Mouse (Mus musculus) small intestine, adult 2 months (tissue): ENCODE data around the gene Ppp2r5b. TPM values are rescaled to one million over a fixed set of nuclear protein-coding genes. Genes with fewer than 3 reads are reported as not detected.
A peak's percentile ranks its signal among the peaks of the same experiment; 100 is the strongest.

Source experiments
- H3K27ac ChIP-seq: fragments of 200-500 bp; 2 replicates; pipeline ENCODE4 v1.5.1; 2012; ENCODE audit warnings: low read depth, low read length, control low read depth, inconsistent platforms; ENCODE audit not compliant: insufficient read depth
- H3K27me3 ChIP-seq: fragments of 200-500 bp; 2 replicates; pipeline ENCODE4 v1.6.1; 2012; ENCODE audit warnings: mild to moderate bottlenecking, moderate library complexity, low read length, inconsistent platforms; ENCODE audit not compliant: control insufficient read depth, insufficient read depth
- H3K36me3 ChIP-seq: fragments of 200-500 bp; 2 replicates; pipeline ENCODE4 v1.6.1; 2012; ENCODE audit warnings: mild to moderate bottlenecking, low read length, control low read depth, inconsistent platforms; ENCODE audit not compliant: control insufficient read depth, insufficient read depth
- H3K4me1 ChIP-seq: fragments of 200-500 bp; 2 replicates; pipeline ENCODE4 v1.6.1; 2012; ENCODE audit warnings: low read length, inconsistent platforms, mixed read lengths; ENCODE audit not compliant: control insufficient read depth, insufficient read depth, insufficient read length
- H3K4me3 ChIP-seq: fragments of 200-500 bp; 2 replicates; pipeline ENCODE4 v1.5.1; 2012; ENCODE audit warnings: low read depth, mild to moderate bottlenecking, control low read depth, inconsistent platforms, low read length, moderate library complexity
- CTCF ChIP-seq: fragments of 200-500 bp; IDR thresholded peaks from 2 replicates; pipeline ENCODE4 v1.5.1; 2012; ENCODE audit warnings: low read depth, mild to moderate bottlenecking, control low read depth, inconsistent platforms, low read length, moderate library complexity, mixed read lengths; ENCODE audit not compliant: insufficient replicate concordance, insufficient read length; ENCODE audit errors: extremely low read depth
- POLR2A ChIP-seq: fragments of 200-500 bp; IDR thresholded peaks from 2 replicates; pipeline ENCODE4 v1.6.1; 2012; ENCODE audit warnings: low read depth, mild to moderate bottlenecking, control low read depth, inconsistent platforms, low read length, moderate library complexity
- WGBS: fragments of 180-500 bp; shearing (Covaris S2); methylation state at CpG from one replicate; pipeline ENCODE4 v1.1.7; 2018; 5-methylcytosine and 5-hydroxymethylcytosine counted together
- polyA plus RNA-seq: library from polyadenylated mRNA; depleted of rRNA; stranded (reverse); fragments of >200 nt; gene quantifications from 2 replicates; pipeline ENCODE4 v1.2.3, GENCODE M21; 2012

Gene Ppp2r5b
- polyA plus RNA-seq, 1 experiment = 112 TPM

DNA sequence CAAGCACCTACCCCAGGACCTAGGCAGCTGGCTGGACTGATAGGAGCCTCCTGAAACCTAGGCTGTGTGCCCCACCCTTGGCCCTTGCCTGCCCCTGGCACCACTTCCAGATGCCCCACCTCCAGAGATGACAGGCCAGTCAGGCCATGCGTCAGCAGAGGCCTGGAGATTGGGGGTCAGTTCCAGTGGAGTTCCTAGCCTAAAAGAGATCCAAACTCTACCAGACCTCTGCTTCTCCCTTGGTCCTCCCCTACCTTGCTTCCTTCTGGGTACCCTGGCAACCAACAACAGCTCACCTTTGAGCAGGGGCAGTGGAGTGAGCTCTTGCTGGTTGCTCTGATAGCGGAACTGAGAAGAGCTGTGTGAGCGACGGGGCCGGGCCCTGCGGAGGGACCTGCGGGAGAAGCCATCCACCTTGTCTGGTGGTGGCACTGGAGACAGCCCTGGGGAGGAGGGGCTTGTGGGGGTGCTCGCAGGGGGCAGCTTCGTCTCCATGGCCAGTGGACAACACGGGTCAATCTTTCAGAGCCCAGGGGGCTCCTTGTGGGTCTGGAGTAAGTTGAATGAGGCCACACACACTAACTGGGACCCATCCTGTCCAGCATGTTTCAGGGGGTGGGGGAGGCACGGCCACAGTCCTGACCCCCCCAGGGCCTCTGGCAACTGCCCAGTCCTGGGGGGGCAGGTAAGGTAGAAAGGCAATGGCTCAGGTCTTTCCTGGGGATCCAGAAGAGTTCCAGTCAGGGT, 1.2 kb downstream of the Ppp2r5b start:
- H3K27me3 ChIP-seq = no peaks in the 10 kb centered on the region
- peak overlapping the region; percentile 85 for H3K4me3 ChIP-seq
- H3K36me3 ChIP-seq = peaks cover 27% of the 10 kb centered on the region
- TF ChIP-seq CTCF (no peak), POLR2A (no peak)
- no peak overlapping the region for H3K27ac ChIP-seq
- 74% methylated on average over 11 of the region's 11 CpGs for WGBS
- H3K4me1 ChIP-seq = peaks cover 16% of the 10 kb centered on the region

DNA sequence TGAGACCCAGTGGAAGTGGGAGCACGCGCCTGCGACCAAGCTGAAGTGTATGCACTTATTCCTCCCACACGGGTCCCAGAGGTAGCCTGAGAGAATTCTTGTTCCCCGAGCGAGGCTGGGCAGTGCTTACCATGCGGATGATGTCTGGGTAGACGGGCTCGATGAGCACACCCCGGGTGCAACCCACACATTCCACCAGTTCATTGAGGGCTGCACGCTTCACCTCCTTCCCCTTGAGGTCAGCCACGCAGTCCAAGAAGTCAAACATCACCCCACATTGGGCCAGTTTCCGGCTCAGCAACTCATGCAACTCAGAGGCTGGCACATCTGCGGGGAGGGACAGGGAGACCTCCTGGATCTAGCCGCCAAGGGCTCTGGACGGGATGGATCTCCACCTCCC, 2.0 kb downstream of the Ppp2r5b start:
- WGBS = 90% methylated on average over 16 of the region's 16 CpGs
- TF ChIP-seq CTCF (no peak), POLR2A (no peak)
- Histone ChIP-seq H3K4me1 (peaks cover 16% of the 10 kb centered on the region), H3K36me3 (peaks cover 32% of the 10 kb centered on the region), H3K27ac (no peak overlapping the region), H3K27me3 (no peaks in the 10 kb centered on the region), H3K4me3 (no peak overlapping the region)

DNA sequence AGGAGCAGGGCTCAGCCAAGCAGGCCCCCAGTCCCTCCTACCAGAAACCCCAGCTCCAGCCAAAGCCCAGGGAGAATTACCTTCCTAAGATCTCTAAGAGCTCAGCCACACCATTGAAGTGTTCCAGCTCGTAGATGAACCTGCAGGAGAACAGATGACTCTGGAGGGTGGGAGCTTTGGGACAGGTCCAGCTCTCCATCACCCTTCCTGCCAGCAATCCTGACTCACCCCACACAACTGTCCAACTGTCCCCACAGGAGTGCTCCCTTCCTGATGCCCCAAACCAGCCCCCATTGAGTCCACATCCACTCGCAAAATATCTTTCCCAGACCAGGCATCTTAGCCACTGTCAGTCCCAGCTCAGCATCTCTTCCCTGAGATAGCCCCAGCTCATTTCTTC, 4.6 kb downstream of the Ppp2r5b start:
- H3K36me3 ChIP-seq = peaks cover 44% of the 10 kb centered on the region

DNA sequence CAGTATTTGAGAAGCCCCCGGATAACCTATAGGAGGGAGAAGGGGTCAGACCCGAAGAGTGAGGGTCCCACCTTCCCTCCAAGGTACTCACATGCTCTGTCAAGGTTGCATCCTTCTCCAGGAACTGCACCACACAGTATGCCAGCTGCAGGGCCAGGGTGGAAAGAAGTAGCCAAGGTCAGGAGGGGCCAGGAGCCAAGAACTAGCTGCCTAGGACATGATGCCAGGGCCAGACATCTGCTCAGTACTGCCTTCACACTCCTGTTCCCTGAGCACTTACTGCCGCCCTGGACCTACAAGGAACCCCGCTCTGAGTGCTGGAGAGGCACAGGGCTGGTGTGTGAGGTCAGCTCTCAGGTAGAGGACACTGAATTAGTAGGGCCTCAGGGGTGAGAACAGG, 5.3 kb downstream of the Ppp2r5b start:
- TF ChIP-seq CTCF (no peak), POLR2A (no peak)
- Histone ChIP-seq H3K27me3 (no peaks in the 10 kb centered on the region), H3K4me3 (no peak overlapping the region), H3K4me1 (peaks cover 11% of the 10 kb centered on the region), H3K36me3 (peaks cover 44% of the 10 kb centered on the region), H3K27ac (no peak overlapping the region)
- 88% methylated on average over 4 of the region's 4 CpGs for WGBS

More for the DNA sequence above, 4.6 kb downstream of the Ppp2r5b start:
- TF ChIP-seq CTCF = no peak
- TF ChIP-seq POLR2A = no peak
- H3K27ac ChIP-seq = no peak overlapping the region
- no peaks in the 10 kb centered on the region for H3K27me3 ChIP-seq
- WGBS = 92% methylated on average over 2 of the region's 2 CpGs
- H3K4me3 ChIP-seq = no peak overlapping the region
- H3K4me1 ChIP-seq = peaks cover 11% of the 10 kb centered on the region

DNA sequence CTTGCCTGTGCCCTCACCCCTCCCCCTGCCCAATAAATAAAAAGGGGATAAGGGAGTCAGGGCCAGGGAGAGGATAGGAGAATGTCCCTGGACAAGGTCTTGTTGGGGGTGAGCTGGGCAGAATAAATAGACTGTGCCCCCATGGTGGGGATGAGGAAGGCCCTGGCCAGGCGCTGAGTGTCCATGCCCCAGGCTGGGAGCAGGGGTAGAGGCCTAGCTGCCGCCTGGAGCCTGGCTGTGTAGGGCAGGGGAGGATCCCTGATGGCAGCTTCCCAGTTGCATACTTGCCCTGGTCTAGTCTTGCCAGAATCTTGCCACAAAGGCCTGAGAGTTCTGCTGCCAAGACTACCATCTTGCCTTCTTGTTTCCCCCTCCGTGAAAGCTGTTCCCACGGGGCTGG, 7.8 kb downstream of the Ppp2r5b start:
- 94% methylated on average over 4 of the region's 4 CpGs for WGBS
- Histone ChIP-seq H3K27ac (no peak overlapping the region), H3K4me3 (no peak overlapping the region), H3K27me3 (no peaks in the 10 kb centered on the region), H3K36me3 (peaks cover 40% of the 10 kb centered on the region), H3K4me1 (no peaks in the 10 kb centered on the region; the same call in 1 of the 2 replicates)
- TF ChIP-seq CTCF (no peak), POLR2A (no peak)

DNA sequence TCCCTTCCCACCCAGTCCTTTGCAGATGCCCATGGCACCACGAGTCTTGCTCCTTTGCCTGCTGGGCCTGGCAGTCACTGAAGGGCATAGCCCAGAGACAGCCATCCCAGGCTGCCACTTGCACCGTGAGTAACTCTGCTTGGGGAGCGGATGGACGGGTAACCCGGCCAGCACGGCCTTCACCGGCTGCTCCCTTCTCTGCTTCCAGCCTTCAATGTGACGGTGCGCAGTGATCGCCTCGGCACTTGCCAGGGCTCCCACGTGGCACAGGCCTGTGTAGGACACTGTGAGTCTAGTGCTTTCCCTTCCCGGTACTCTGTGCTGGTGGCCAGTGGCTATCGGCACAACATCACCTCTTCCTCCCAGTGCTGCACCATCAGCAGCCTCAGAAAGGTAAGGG, 8.9 kb downstream of the Ppp2r5b start:
- H3K27me3 ChIP-seq = no peaks in the 10 kb centered on the region
- 91% methylated on average over 14 of the region's 14 CpGs for WGBS
- H3K36me3 ChIP-seq = peaks cover 34% of the 10 kb centered on the region
- H3K4me1 ChIP-seq = no peaks in the 10 kb centered on the region; the same call in 1 of the 2 replicates
- TF ChIP-seq CTCF (no peak), POLR2A (no peak)
- H3K4me3 ChIP-seq = no peak overlapping the region
- H3K27ac ChIP-seq = no peak overlapping the region

DNA sequence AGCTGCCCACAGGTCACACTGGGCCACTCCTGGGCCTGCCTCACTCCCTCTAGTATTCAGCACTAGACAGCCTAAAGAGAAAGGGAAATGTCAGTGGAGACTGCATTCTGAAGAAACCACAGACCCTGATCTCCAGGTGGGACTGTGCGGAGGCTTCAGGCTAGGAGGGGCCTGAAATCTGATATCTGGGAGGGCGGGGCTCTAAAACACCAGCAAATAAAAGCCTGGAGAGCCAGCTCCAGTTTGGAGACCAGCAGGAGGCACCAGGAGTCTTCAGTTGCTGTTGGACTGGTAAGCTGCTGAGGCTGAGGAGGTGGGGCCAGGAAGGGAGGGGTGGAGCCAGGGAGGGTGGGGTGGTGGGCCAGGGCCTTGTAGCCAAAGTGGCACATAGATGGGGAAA, 9.5 kb downstream of the Ppp2r5b start, which contains the start of gene Gpha2:
Gpha2 (plus strand) TSS at position 246 of the 400 bp plus-strand sequence.
- no peak within 1 kb of the TSS for H3K27ac ChIP-seq
- 43% methylated on average over 2 of the region's 2 CpGs for WGBS

More for the DNA sequence above, 9.5 kb downstream of the Ppp2r5b start, which contains the start of gene Gpha2:
- H3K27me3 ChIP-seq = no peaks in the 10 kb centered on the region
- H3K4me1 ChIP-seq = no peaks in the 10 kb centered on the region; the same call in 1 of the 2 replicates
- no peak within 1 kb of the TSS for H3K4me3 ChIP-seq
- TF ChIP-seq POLR2A (no peak), CTCF (no peak)
- H3K36me3 ChIP-seq = peaks cover 31% of the 10 kb centered on the region
